Mouse (Mus musculus) hindbrain, embryonic 13.5 days (tissue): Measurements from ENCODE around the gene Gtf3c5. TPM values are rescaled to one million over a fixed set of nuclear protein-coding genes. Genes with fewer than 3 reads are reported as not detected.

Experiments used
- ATAC-seq: fragments of 200-750 bp; cut with Nextera tagmentation; 2 replicates; pipeline ENCODE4 v1.8.0; 2017; ENCODE audit warnings: moderate TSS enrichment; ENCODE audit not compliant: low FRiP score
- H3K27ac ChIP-seq: fragments of 300-500 bp; sonication (generic); 2 replicates; pipeline ENCODE4 v1.5.1; 2015; ENCODE audit warnings: inconsistent platforms, mild to moderate bottlenecking, moderate library complexity
- H3K27me3 ChIP-seq: fragments of 300-500 bp; sonication (generic); 2 replicates; pipeline ENCODE4 v1.6.1; 2015; ENCODE audit warnings: mild to moderate bottlenecking, inconsistent platforms
- H3K36me3 ChIP-seq: fragments of 300-500 bp; sonication (generic); 2 replicates; pipeline ENCODE4 v1.6.1; 2015; ENCODE audit warnings: mild to moderate bottlenecking, inconsistent platforms
- H3K4me1 ChIP-seq: fragments of 300-500 bp; sonication (generic); replicated peaks from 2 replicates; pipeline ENCODE4 v1.6.1; 2015; ENCODE audit warnings: inconsistent platforms
- H3K4me2 ChIP-seq: fragments of 300-500 bp; sonication (generic); 2 replicates; pipeline ENCODE4 v1.6.1; 2015; ENCODE audit warnings: inconsistent platforms, mild to moderate bottlenecking, moderate library complexity
- H3K4me3 ChIP-seq: fragments of 300-500 bp; sonication (generic); 2 replicates; pipeline ENCODE4 v1.5.1; 2015; ENCODE audit warnings: mild to moderate bottlenecking, inconsistent platforms
- H3K9ac ChIP-seq: fragments of 300-500 bp; sonication (generic); 2 replicates; pipeline ENCODE4 v1.6.1; 2015; ENCODE audit warnings: mild to moderate bottlenecking, inconsistent platforms
- H3K9me3 ChIP-seq: fragments of 300-500 bp; sonication (generic); 2 replicates; pipeline ENCODE4 v1.6.1; 2016; ENCODE audit warnings: inconsistent platforms
- WGBS: fragments of 180-500 bp; shearing (Covaris S2); methylation state at CpG from one replicate; pipeline ENCODE4 v1.1.7; 2015; 5-methylcytosine and 5-hydroxymethylcytosine counted together
- polyA plus RNA-seq: library from polyadenylated mRNA; unstranded; fragments of >200 nt; fragmentation: Nextera tagmentation; extraction: Ambion mirVana; gene quantifications from 2 replicates; pipeline ENCODE4 v1.2.1, GENCODE M21; 2015

Gtf3c5 gene
- polyA plus RNA-seq, 1 experiment from 2014 or later: 40.8 TPM

- peak overlapping the region; percentile 40; the same call in 1 of the 2 replicates for H3K9ac ChIP-seq
- no peak for ATAC-seq
- no peaks in the 10 kb centered on the region for H3K9me3 ChIP-seq
- H3K4me1 ChIP-seq: peaks cover 95% of the 10 kb centered on the region
- WGBS: 69% methylated on average over 11 of the region's 11 CpGs
- H3K27me3 ChIP-seq: no peaks in the 10 kb centered on the region
- H3K4me3 ChIP-seq: no peak overlapping the region
- H3K36me3 ChIP-seq: peaks cover 19% of the 10 kb centered on the region
- H3K27ac ChIP-seq: peak overlapping the region; percentile 93
- H3K4me2 ChIP-seq: peak overlapping the region; percentile 4; the same call in 1 of the 2 replicates
Measured at GRCm38 (mm10) chr2:28536766-28537633, 46.6 kb downstream of the Gtf3c5 start.

- ATAC-seq: no peak
- Histone ChIP-seq H3K4me1 (peaks cover 99% of the 10 kb centered on the region), H3K4me3 (no peak overlapping the region), H3K4me2 (peak overlapping the region; percentile 71; the same call in 1 of the 2 replicates), H3K27me3 (no peaks in the 10 kb centered on the region), H3K36me3 (peaks cover 10% of the 10 kb centered on the region), H3K27ac (peak overlapping the region; percentile 93), H3K9me3 (no peaks in the 10 kb centered on the region), H3K9ac (peak overlapping the region; percentile 90; the same call in 1 of the 2 replicates)
- 62% methylated on average over 4 of the region's 4 CpGs for WGBS
Measured at GRCm38 (mm10) chr2:28536166-28536565, 47.4 kb downstream of the Gtf3c5 start.

- Histone ChIP-seq H3K27ac (peak overlapping the region; percentile 93), H3K4me2 (peak overlapping the region; percentile 71), H3K9me3 (no peaks in the 10 kb centered on the region), H3K9ac (peak overlapping the region; percentile 90), H3K27me3 (no peaks in the 10 kb centered on the region), H3K4me1 (peaks cover 100% of the 10 kb centered on the region), H3K36me3 (peaks cover 7% of the 10 kb centered on the region; the same call in 1 of the 2 replicates), H3K4me3 (peak overlapping the region; percentile 58; the same call in 1 of the 2 replicates)
- 25% methylated on average over 7 of the region's 7 CpGs for WGBS
- no peak for ATAC-seq
Measured at GRCm38 (mm10) chr2:28535650-28536049, 47.9 kb downstream of the Gtf3c5 start.

- WGBS: 33% methylated on average over 4 of the region's 4 CpGs
- H3K4me3 ChIP-seq: peak overlapping the region; percentile 58
- H3K27ac ChIP-seq: peak overlapping the region; percentile 93
- H3K9ac ChIP-seq: peak overlapping the region; percentile 90
- H3K4me2 ChIP-seq: peak overlapping the region; percentile 71
- H3K36me3 ChIP-seq: peaks cover 2% of the 10 kb centered on the region; the same call in 1 of the 2 replicates
- peaks cover 100% of the 10 kb centered on the region for H3K4me1 ChIP-seq
- no peaks in the 10 kb centered on the region for H3K9me3 ChIP-seq
- H3K27me3 ChIP-seq: no peaks in the 10 kb centered on the region
- ATAC-seq: no peak
Measured at GRCm38 (mm10) chr2:28535263-28535540, 48.3 kb downstream of the Gtf3c5 start.

GRCm38 (mm10) chr2:28534436-28535262 is 48.9 kb downstream of the Gtf3c5 start:
- Histone ChIP-seq H3K9me3 (no peaks in the 10 kb centered on the region), H3K36me3 (no peaks in the 10 kb centered on the region), H3K9ac (peak overlapping the region; percentile 90), H3K27me3 (no peaks in the 10 kb centered on the region), H3K27ac (peak overlapping the region; percentile 93), H3K4me3 (peak overlapping the region; percentile 58), H3K4me1 (peaks cover 100% of the 10 kb centered on the region), H3K4me2 (peak overlapping the region; percentile 71)
- ATAC-seq: peak; percentile 49
- 18% methylated on average over 11 of the region's 11 CpGs for WGBS

- Histone ChIP-seq H3K4me3 (peak overlapping the region; percentile 58), H3K9ac (peak overlapping the region; percentile 90), H3K36me3 (no peaks in the 10 kb centered on the region), H3K27ac (peak overlapping the region; percentile 93), H3K4me2 (peak overlapping the region; percentile 71), H3K9me3 (no peaks in the 10 kb centered on the region), H3K4me1 (peaks cover 100% of the 10 kb centered on the region), H3K27me3 (no peaks in the 10 kb centered on the region)
- 43% methylated on average over 7 of the region's 7 CpGs for WGBS
- peak; percentile 5 for ATAC-seq
Measured at GRCm38 (mm10) chr2:28533901-28534435, 49.6 kb downstream of the Gtf3c5 start.

- 4% methylated on average over 44 of the region's 49 CpGs for WGBS
- Histone ChIP-seq H3K4me3 (peak overlapping the region; percentile 58), H3K27me3 (no peaks in the 10 kb centered on the region), H3K27ac (peak overlapping the region; percentile 93), H3K4me2 (peak overlapping the region; percentile 71), H3K9me3 (no peaks in the 10 kb centered on the region), H3K9ac (peak overlapping the region; percentile 90), H3K36me3 (no peaks in the 10 kb centered on the region), H3K4me1 (peaks cover 100% of the 10 kb centered on the region)
- peak; percentile 86 for ATAC-seq
Measured at GRCm38 (mm10) chr2:28532938-28533771, 50.4 kb downstream of the Gtf3c5 start.

- H3K4me2 ChIP-seq: no peak overlapping the region
- ATAC-seq: no peak
- H3K4me1 ChIP-seq: peaks cover 99% of the 10 kb centered on the region
- H3K4me3 ChIP-seq: no peak overlapping the region
- H3K27ac ChIP-seq: 0 out of 2 replicates have a peak overlapping the region, but pooled peaks have one; percentile 8
- no peaks in the 10 kb centered on the region for H3K27me3 ChIP-seq
- H3K9me3 ChIP-seq: no peaks in the 10 kb centered on the region
- WGBS: 58% methylated on average over 7 of the region's 7 CpGs
- no peaks in the 10 kb centered on the region; the same call in 1 of the 2 replicates for H3K36me3 ChIP-seq
- H3K9ac ChIP-seq: peak overlapping the region; percentile 14
Measured at GRCm38 (mm10) chr2:28530311-28530710, 53.2 kb downstream of the Gtf3c5 start.

GRCm38 (mm10) chr2:28529856-28530255 is 53.7 kb downstream of the Gtf3c5 start:
- Histone ChIP-seq H3K36me3 (no peaks in the 10 kb centered on the region; the same call in 1 of the 2 replicates), H3K9me3 (no peaks in the 10 kb centered on the region), H3K4me3 (no peak overlapping the region), H3K27me3 (no peaks in the 10 kb centered on the region), H3K4me2 (no peak overlapping the region), H3K4me1 (peaks cover 99% of the 10 kb centered on the region), H3K27ac (no peak overlapping the region), H3K9ac (peak overlapping the region; percentile 14)
- no peak for ATAC-seq
- WGBS: 67% methylated on average over 4 of the region's 4 CpGs

- Histone ChIP-seq H3K4me2 (no peak overlapping the region), H3K36me3 (no peaks in the 10 kb centered on the region; the same call in 1 of the 2 replicates), H3K27me3 (no peaks in the 10 kb centered on the region), H3K27ac (no peak overlapping the region), H3K9me3 (no peaks in the 10 kb centered on the region), H3K4me3 (no peak overlapping the region), H3K4me1 (peaks cover 99% of the 10 kb centered on the region), H3K9ac (0 out of 2 replicates have a peak overlapping the region, but pooled peaks have one; percentile 46)
- no peak for ATAC-seq
- 87% methylated on average over 7 of the region's 7 CpGs for WGBS
Measured at GRCm38 (mm10) chr2:28528354-28528730, 55.2 kb downstream of the Gtf3c5 start.
